Mouse (Mus musculus) gastrocnemius, postnatal 36 days (tissue): Measurements from ENCODE around the gene Mpzl3. TPM values are rescaled to one million over a fixed set of nuclear protein-coding genes. Genes with fewer than 3 reads are reported as not detected.

Experiments used
- DNase-seq, 2 experiments: peaks; one replicate each; pipeline ENCODE4 v3.0.0; 2022
- intact Hi-C: fragments of 180-260 bp; cut with DNase I; formaldehyde crosslinking; loops from one replicate; pipeline ENCODE4 v1.15.1; 2025
- total RNA-seq, 2 experiments: library from RNA; stranded (reverse); gene quantifications; 2 replicates each; pipeline ENCODE4 v1.2.3; 2021

Gene Mpzl3
- total RNA-seq, 2 experiments from 2014 or later: 0.97 to 1.4 TPM

GRCm38 (mm10) chr9:45042056-45042720 lies 12.8 kb upstream of the Mpzl3 start:
- DNase-seq: no peak
- intact Hi-C loops: no loop called here

- DNase-seq: no peak
- intact Hi-C loops: no loop called here
Observed at GRCm38 (mm10) chr9:45042947-45043346, 12.0 kb upstream of the Mpzl3 start.

- intact Hi-C loops: loop anchor here (5.0 kb wide), 1 partner anchor 80 kb away; no protein-coding TSS in a partner anchor
- DNase-seq: no peak
Observed at GRCm38 (mm10) chr9:45046973-45047372, 8.0 kb upstream of the Mpzl3 start.

DNA sequence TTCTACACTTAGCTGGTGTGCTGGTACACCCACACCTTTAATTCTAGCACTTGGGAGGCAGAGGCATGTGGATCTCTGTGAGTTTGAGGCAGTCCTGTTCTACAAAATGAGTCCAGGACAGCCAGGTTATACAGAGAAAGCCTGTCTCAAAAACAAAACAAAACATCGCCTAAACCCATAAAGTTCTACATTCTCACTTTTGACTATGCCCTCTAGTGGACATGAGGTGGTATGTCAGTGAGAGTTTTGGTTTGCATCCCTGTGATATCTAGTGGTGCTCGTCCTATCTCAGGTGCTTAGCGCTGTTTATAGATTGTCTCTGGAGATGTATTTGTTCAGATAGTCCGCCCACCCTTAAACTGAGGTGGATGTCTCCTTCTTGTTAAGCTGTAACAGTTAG lies 6.5 kb upstream of the Mpzl3 start:
- intact Hi-C loops: loop anchor here (5.0 kb wide), 1 partner anchor 79 kb away; no protein-coding TSS in a partner anchor
- no peak for DNase-seq

DNA sequence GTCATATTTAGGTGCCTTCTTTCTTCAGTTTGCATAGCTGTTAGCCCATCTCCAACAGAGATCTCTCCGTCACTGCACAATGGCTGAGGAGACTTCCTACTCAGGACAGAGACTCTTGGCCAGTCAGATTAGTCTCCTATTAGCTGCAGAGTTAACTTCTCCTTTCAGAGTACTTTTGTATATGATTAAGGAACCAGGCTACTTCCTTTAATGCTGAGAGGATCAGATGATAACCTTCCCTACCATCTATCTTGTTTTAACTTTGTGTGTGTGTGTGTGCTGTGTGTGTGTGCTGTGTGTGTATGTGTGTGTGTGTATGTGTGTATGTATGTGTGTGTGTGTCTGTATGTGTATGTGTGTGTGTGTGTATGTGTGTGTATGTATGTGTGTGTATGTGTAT lies 5.3 kb upstream of the Mpzl3 start:
- intact Hi-C loops: loop anchor here (5.0 kb wide), 1 partner anchor 78 kb away; no protein-coding TSS in a partner anchor
- no peak for DNase-seq

DNA sequence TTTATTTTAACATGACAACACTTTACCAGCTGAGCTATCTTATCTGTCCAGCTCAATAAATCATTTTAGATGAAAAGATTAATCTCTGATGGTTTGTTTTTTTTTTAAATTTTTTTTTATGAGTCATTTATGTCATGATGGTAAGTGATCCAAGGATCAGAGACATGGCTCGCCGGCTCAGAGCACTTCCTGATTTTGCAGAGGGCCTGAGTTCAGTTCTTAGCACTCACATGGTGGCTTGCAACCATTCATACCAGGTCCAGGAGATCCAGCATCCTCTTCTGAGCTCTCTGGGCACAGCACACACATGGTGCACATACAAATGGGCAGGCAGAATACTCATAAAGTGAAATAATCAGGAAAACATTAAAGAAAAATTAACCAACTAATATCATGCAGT lies 4.7 kb upstream of the Mpzl3 start:
- no peak for DNase-seq
- intact Hi-C loops: no loop called here

DNA sequence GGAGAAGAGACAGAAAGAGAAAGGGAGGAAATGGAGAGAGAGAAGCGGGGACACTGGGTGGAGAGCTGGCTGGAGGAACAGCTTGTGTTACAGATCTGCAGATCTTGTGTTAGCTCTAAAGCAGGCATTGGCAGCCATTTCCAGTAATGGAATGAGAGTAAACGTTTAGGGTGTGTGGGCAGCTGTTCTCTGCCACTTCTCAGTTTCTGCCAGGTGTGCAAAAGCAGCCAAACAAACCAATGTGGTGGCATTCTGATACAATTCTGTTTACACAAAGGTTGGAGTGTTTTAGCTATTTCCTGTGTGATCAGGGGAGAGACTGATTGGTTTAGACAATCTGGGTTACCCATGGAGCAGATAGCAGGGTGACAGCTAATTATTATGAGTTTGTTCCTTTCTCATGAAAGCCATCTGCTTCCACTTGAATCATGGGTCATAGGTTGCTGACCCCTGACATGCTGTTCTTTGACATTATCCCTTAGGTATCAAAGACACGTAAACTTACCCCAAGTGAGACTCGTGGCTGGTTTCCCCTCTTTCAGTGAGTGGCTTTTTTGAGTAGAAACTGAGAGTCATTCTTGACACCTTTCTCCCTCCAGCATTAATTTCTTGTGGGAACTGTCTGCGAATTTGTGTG lies 3.4 kb downstream of the Mpzl3 start:
- no peak for DNase-seq
- intact Hi-C loops: no loop called here

GRCm38 (mm10) chr9:45060151-45060550 lies 5.2 kb downstream of the Mpzl3 start:
- no peak for DNase-seq
- intact Hi-C loops: no loop called here

DNA sequence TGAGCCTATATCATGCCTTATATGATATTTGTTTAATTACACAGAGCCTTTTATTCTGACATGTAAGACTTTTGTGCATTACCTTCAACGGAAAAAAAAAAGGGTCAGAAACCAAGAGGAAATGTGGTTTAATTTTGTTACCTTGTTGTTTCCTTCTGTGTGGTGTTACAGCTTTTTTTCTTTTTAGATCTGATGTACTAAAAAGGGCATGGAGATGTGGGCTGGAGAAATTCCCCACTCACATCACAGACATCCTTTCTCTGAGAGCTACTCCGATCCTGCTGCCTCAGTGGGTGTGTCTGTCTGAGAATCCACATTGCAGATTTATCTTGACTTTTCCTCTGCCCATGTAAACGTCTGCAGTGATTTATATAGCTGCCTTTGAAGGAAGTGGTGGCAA lies 7.7 kb downstream of the Mpzl3 start:
- intact Hi-C loops: no loop called here
- no peak for DNase-seq

DNA sequence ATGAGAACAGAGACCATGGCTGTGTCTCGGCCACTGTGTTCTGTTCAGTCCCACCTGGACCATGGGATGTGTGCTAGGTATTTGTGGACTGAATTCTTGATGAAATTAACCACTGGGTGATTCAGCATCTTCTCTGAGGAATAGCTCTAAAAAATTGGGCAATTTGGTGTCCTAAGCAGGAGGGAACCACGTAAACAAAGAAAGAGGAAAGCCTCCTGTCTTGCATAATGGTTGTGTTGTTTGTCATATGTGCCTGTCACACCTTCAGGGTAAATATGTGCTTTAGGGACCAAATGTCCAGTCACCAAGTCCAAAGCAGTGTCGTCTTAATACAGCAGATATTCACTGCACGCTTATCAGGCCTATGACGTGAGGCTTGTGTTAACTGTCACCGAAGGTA lies 9.4 kb downstream of the Mpzl3 start:
- intact Hi-C loops: no loop called here
- no peak for DNase-seq

- DNase-seq: no peak
- intact Hi-C loops: no loop called here
Observed at GRCm38 (mm10) chr9:45066735-45067134, 11.7 kb downstream of the Mpzl3 start.

DNA sequence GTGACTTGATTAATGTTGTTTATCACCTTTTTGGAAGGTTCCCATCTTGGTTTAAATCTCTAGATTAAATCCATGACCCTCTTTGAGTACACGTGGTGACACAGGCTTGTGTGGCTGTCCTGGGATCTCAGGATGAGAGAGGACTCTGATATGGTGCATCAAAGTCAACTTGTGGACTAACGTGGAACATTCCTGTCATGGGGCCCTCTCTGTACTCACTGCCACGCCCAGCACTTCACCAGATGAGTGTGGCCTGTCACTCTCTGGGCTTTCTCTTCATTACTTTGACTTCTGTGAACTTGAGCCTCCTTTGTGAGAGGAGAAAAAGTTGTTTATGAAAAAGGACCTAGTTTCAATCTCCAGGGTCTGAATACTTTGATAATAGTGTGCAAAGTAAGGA lies 16.8 kb downstream of the Mpzl3 start:
- intact Hi-C loops: no loop called here
- no peak for DNase-seq

DNA sequence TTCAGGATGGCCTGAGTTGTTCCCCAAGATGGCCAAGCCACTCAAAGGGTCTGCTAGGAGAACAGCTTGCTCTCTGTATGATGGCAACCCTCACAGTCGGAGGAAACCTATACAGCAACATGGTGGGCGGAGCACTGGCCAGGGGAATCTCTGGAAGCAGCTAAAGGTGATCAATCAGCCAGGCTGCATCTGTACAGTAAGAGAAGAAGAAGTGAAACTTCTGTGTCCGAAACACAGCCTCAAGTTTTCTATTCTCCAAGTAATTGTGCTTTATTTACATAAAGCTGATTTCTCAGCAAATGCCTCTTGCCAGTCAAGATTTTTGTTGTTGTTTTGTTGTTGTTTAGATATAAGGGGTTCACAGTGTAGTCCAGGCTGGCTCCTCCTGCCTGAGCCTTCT lies 22.9 kb downstream of the Mpzl3 start:
- no peak for DNase-seq
- intact Hi-C loops: no loop called here

GRCm38 (mm10) chr9:45079011-45079410 lies 24.0 kb downstream of the Mpzl3 start, which contains the start of gene Jaml:
TSS of gene Jaml (plus strand) at chr9:45079183.
- DNase-seq: no peak
- intact Hi-C loops: no loop called here

DNA sequence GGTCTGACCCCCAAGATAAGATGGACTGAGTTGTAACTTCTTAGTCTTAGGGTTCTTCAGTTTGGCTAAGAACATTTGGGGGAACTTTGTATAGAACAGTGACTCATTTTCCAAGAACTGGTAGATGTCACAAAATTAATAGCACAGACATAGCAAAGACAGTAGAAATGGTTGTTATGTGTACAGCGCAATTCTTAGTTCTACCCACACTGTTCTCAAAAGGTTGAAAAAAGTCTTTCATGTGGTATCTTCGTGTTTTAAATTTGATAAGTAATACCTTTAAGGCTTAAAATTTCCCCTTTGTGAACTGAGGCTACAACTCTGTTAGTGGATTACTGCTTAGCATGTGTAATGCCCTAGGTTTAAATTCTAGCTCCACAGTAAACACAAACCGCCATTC lies 28.1 kb downstream of the Mpzl3 start:
- no peak for DNase-seq
- intact Hi-C loops: no loop called here

DNA sequence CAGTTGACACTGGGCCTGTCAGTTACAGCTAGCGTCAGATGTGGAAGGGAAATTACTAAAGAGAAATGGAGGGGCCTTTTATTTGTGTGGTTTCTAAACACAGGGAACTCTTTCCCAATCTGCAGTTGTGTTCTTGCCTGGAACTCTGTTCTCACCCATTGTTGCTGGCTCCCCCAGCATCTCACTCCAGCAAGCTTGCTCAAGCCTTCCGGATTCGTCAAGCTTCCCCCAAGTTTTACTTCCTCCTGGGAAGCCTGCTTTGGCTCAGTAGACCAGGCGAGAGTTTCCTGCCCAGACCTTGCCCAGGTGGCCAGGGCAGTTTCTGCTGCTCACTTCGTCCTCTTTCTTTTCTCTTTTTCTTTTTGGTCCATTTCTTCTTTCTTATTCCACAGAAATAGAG lies 29.6 kb downstream of the Mpzl3 start:
- intact Hi-C loops: no loop called here
- DNase-seq: no peak

DNA sequence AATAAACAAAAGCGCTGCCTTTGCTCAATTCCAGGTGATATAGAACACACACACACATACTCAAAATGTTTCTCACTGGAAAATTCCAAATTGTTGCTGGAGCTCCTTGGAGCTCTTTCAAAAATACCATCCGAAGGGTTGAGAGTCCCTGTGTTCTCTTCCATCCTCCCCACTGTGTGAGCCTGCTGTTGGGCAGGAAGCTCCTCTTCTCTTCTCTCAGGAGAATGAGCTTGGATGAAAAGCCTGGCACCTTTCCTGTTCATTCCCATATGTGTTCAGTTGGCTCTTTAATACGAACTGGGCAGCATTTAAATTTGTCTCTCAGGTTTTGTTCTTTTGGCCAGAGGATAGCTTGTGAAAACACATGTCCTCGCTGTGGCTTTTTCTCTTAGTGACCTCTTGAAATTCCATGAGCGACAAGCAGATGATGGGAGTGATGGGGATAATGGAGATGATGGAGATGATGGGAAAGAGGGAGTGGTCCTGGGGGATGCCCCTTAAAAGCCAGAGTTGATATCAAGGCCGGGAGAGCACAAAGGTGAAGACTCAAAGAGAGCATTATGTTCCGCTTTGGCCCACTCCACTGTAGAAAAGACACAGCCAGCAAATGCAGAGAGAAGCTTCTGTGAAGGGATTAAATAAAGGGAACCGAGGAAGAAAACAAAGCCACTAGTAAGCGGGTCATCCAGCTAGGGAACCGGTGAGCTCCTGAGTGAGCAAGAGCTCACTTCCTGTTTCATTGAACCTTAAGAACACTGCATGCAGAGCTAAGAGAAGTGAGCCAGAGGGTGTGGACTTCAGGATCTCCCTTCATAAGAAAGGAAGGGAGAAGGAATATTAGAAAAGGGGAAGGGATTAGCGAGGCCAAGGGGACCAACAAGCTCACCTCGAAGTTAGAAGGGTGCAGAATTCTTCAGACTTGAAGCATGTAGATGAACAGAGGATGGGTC lies 31.0 kb downstream of the Mpzl3 start:
- intact Hi-C loops: no loop called here
- no peak for DNase-seq

GRCm38 (mm10) chr9:45088040-45088439 lies 33.1 kb downstream of the Mpzl3 start:
- DNase-seq: no peak

DNA sequence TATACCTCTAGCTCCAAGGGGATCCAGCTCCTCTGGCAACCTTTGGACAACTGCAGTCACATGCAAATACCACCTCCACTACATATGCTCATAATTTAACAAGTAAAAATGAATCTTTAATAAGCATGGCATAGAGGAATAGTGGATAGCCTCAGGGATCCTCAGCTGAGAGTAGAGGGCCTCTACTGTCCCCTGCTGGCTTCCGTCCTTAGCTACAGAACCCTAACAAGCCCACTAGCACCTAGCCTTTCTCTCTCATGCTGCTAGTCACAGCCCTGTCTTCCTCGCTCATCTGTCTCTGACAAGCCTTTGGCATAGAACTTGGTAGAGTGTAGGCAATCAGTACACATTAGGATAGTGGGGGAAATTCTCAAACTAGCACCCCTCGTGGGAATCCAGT lies 35.8 kb downstream of the Mpzl3 start:
- intact Hi-C loops: no loop called here
- DNase-seq: no peak

More at GRCm38 (mm10) chr9:45088040-45088439, 33.1 kb downstream of the Mpzl3 start:
- intact Hi-C loops: no loop called here

GRCm38 (mm10) chr9:45092641-45093040 lies 37.7 kb downstream of the Mpzl3 start:
- no peak for DNase-seq
- intact Hi-C loops: no loop called here
